Mouse (Mus musculus) ES-E14 (cell line): ENCODE measurements around the gene Olfr424. TPM values are rescaled to one million over a fixed set of nuclear protein-coding genes. Genes with fewer than 3 reads are reported as not detected.

ENCODE experiments used
- DNase-seq: peaks from one replicate; pipeline ENCODE4 v3.0.0-alpha.2; 2013; ENCODE audit warnings: low read depth, low spot score
- H3K27ac ChIP-seq: 2 replicates; pipeline ENCODE4 v1.5.1; 2012; ENCODE audit warnings: low read depth, mild to moderate bottlenecking, low read length, moderate library complexity, mixed read lengths; ENCODE audit not compliant: poor library complexity, insufficient read depth, severe bottlenecking
- H3K36me3 ChIP-seq: 2 replicates; pipeline ENCODE4 v1.6.1; 2012; ENCODE audit warnings: mild to moderate bottlenecking, low read length, moderate library complexity, mixed read lengths; ENCODE audit not compliant: control insufficient read depth, poor library complexity, insufficient read depth, severe bottlenecking
- H3K4me1 ChIP-seq, 2 experiments: fragments of 150-350 bp in 1 of 2; sonication (generic) in 1 of 2; 2 replicates each; pipeline ENCODE4 v1.6.1; 2012; ENCODE audit warnings: low read length in 2 of 2, mild to moderate bottlenecking in 1 of 2, mixed read lengths in 1 of 2; ENCODE audit not compliant: control insufficient read depth in 2 of 2, insufficient read depth in 2 of 2, poor library complexity in 1 of 2
- H3K4me3 ChIP-seq, 2 experiments: fragments of 150-350 bp in 1 of 2; sonication (generic) in 1 of 2; 2 replicates each; pipeline ENCODE4 v1.5.1; 2012; ENCODE audit warnings: low read length in 2 of 2, low read depth in 1 of 2, mild to moderate bottlenecking in 1 of 2, mixed read lengths in 1 of 2; ENCODE audit not compliant: insufficient read depth in 1 of 2, poor library complexity in 1 of 2, severe bottlenecking in 1 of 2
- H3K9ac ChIP-seq: 2 replicates; pipeline ENCODE4 v1.6.1; 2012; ENCODE audit warnings: low read depth, mild to moderate bottlenecking, low read length, mixed read lengths; ENCODE audit not compliant: poor library complexity, insufficient read depth, severe bottlenecking
- H3K9me3 ChIP-seq: fragments of 150-350 bp; sonication (generic); 2 replicates; pipeline ENCODE4 v1.6.1; 2012; ENCODE audit warnings: low read depth, mild to moderate bottlenecking, low read length; ENCODE audit not compliant: control insufficient read depth, insufficient read depth
- CHD2 ChIP-seq: IDR thresholded peaks from 2 replicates; pipeline ENCODE4 v1.6.1; 2014; ENCODE audit warnings: mild to moderate bottlenecking, low read depth, low read length, inconsistent platforms
- HCFC1 ChIP-seq: IDR thresholded peaks from 2 replicates; pipeline ENCODE4 v1.6.1; 2012; ENCODE audit warnings: low read length, inconsistent platforms, borderline replicate concordance; ENCODE audit not compliant: insufficient read depth
- MAFK ChIP-seq: IDR thresholded peaks from 2 replicates; pipeline ENCODE4 v1.6.1; 2014; ENCODE audit warnings: mild to moderate bottlenecking, low read depth, low read length, inconsistent platforms; ENCODE audit not compliant: insufficient read depth
- ZC3H11A ChIP-seq: IDR thresholded peaks from 2 replicates; pipeline ENCODE4 v1.6.1; 2012; ENCODE audit warnings: low read depth, mild to moderate bottlenecking, inconsistent platforms, low read length, borderline replicate concordance
- ZNF384 ChIP-seq: IDR thresholded peaks from 2 replicates; pipeline ENCODE4 v1.6.1; 2012; ENCODE audit warnings: low read depth, low read length, inconsistent platforms
- in situ Hi-C, 2 experiments: fragments of 600-800 bp; cut with MboI; formaldehyde crosslinking; loops; one replicate each; pipeline ENCODE4 v1.15.1; 2025; ENCODE audit warnings: low sequenced_read_pairs in 2 of 2, inconsistent platforms in 1 of 2; ENCODE audit not compliant: unreplicated experiment in 2 of 2
- total RNA-seq: library from RNA; depleted of rRNA; stranded (reverse); fragments of 300-350 nt; gene quantifications from 2 replicates; pipeline ENCODE4 v1.2.3, GENCODE M21; 2012

Gene Olfr424
- total RNA-seq, 1 experiment: not detected

DNA sequence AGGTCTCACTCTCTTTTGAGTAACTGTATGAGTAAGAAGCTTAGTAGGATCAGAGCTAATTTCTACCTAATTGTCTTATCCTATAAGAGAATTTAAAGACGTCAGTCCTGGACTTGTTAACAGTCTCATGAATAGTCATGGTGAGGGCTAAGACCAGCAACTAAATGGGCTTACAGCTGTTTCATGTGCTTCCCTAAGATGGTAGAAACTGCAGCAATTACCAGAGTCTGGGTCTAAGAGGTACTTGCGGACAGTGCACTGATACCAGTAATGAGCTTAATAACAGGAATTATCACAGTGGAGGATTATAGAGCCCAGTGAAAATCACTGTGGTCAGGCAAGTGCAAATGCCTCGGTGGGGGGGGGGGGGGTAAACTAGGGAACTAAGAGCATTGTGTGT, 682 bp downstream of the Olfr424 start:
- in situ Hi-C loops: no loop called here
- Histone ChIP-seq H3K4me1 (no peaks in the 10 kb centered on the region), H3K4me3 (no peak overlapping the region), H3K9me3 (no peaks in the 10 kb centered on the region), H3K36me3 (no peaks in the 10 kb centered on the region), H3K9ac (no peak overlapping the region), H3K27ac (no peak overlapping the region)
- DNase-seq: no peak
- TF ChIP-seq ZC3H11A: no peak
- no peak for TF ChIP-seq ZNF384
- no peak for TF ChIP-seq HCFC1
- TF ChIP-seq CHD2: no peak
- TF ChIP-seq MAFK: no peak

- Histone ChIP-seq H3K4me1 (no peaks in the 10 kb centered on the region), H3K9me3 (no peaks in the 10 kb centered on the region), H3K9ac (no peak overlapping the region), H3K27ac (no peak overlapping the region), H3K36me3 (no peaks in the 10 kb centered on the region), H3K4me3 (no peak overlapping the region)
- TF ChIP-seq ZC3H11A: no peak
- no peak for TF ChIP-seq MAFK
- TF ChIP-seq HCFC1: no peak
- no peak for TF ChIP-seq CHD2
- no peak for TF ChIP-seq ZNF384
- in situ Hi-C loops: no loop called here
- DNase-seq: no peak
Measured at GRCm38 (mm10) chr1:174141384-174141783, 10.1 kb downstream of the Olfr424 start.

GRCm38 (mm10) chr1:174146696-174147095, 15.4 kb downstream of the Olfr424 start:
- no peak for DNase-seq
- no peak overlapping the region for H3K4me3 ChIP-seq
- H3K36me3 ChIP-seq: no peaks in the 10 kb centered on the region
- H3K9ac ChIP-seq: no peak overlapping the region
- no peak overlapping the region for H3K27ac ChIP-seq
- in situ Hi-C loops: no loop called here
- H3K9me3 ChIP-seq: no peaks in the 10 kb centered on the region
- no peaks in the 10 kb centered on the region for H3K4me1 ChIP-seq
- TF ChIP-seq MAFK (no peak), ZNF384 (no peak), ZC3H11A (no peak), CHD2 (no peak), HCFC1 (no peak)

DNA sequence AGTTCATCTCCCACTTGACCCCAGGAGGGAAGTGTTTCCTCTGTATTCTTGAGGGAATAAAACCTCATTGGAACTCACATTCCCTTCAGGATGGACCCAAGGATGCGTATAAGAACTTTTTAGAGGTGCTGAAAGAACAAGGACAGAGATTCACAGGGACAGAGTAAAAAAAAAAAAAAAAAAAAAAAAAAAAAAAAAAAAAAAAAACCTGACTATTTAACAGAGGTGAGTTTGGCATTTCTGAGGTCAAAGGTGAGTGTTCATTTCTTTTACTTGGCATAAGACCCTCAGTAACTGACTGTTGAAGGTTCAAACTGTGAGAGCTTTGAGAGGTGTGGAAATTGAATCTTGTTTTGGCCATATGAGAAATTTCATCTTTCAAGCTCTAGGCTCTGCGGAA, 18.0 kb downstream of the Olfr424 start:
- no peaks in the 10 kb centered on the region for H3K4me1 ChIP-seq
- H3K27ac ChIP-seq: no peak overlapping the region
- no peak overlapping the region for H3K9ac ChIP-seq
- no peaks in the 10 kb centered on the region for H3K36me3 ChIP-seq
- in situ Hi-C loops: no loop called here
- DNase-seq: no peak
- H3K9me3 ChIP-seq: no peaks in the 10 kb centered on the region
- no peak overlapping the region for H3K4me3 ChIP-seq
- TF ChIP-seq CHD2: no peak
- TF ChIP-seq HCFC1: no peak
- TF ChIP-seq MAFK: no peak
- no peak for TF ChIP-seq ZC3H11A
- TF ChIP-seq ZNF384: peak; percentile 55; the same call in 1 of the 2 replicates

DNA sequence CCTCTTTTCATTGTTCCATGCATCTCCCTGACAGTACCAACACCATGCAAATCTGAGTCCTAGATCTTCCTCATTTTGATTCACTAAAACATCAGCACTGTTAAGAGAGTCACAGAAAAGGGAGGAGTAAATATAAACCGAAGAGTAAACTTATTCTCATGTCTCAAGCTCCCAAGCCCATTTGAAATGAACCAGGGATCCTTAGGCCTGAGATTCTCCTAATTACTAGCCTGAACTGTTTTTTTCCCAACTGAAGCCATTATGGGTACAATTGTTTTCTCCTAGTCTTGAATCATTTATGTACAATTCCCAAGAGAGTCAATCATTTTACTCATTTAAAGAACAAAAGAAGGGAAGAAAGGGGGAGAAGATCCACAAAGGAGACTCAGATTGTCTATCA, 24.0 kb downstream of the Olfr424 start, which contains the start of gene Olfr420:
Olfr420 (plus strand) TSS at position 301 of the 400 bp plus-strand sequence.
- no peak for TF ChIP-seq ZNF384
- no peak for TF ChIP-seq CHD2
- TF ChIP-seq HCFC1: no peak
- no peak for TF ChIP-seq ZC3H11A
- no peak for TF ChIP-seq MAFK
- H3K4me3 ChIP-seq: no peak within 1 kb of the TSS

More for the DNA sequence above, 24.0 kb downstream of the Olfr424 start, which contains the start of gene Olfr420:
- no peak for DNase-seq
- H3K9ac ChIP-seq: no peak within 1 kb of the TSS
- no peaks in the 10 kb centered on the region for H3K9me3 ChIP-seq
- in situ Hi-C loops: no loop called here
- no peak within 1 kb of the TSS for H3K27ac ChIP-seq
- H3K4me1 ChIP-seq: no peaks in the 10 kb centered on the region
- no peaks in the 10 kb centered on the region for H3K36me3 ChIP-seq
